Mouse (Mus musculus): ENCODE measurements around the gene Olfr484.
"Not testable (repeated sequence)": the region's sequence is repeated elsewhere in the genome, so short reads cannot be mapped to it uniquely, and the experiment has no call there.

Olfr484 gene

GRCm38 (mm10) chr7:108127349-108127748, at the start of gene Olfr484:
Gene Olfr484, minus strand, starts transcription at chr7:108127449.
- TF ChIP-seq GATA4 (IDR thresholded peaks at IDR 0.05; ENCODE audit: insufficient replicate concordance, low read length) = no peak

GRCm38 (mm10) chr7:108172642-108173041, 45.4 kb upstream of the Olfr484 start, which contains the start of gene Olfr486:
Gene Olfr486, minus strand, starts transcription at chr7:108172742.
- TF ChIP-seq GATA4 (IDR thresholded peaks at IDR 0.05; ENCODE audit: insufficient replicate concordance, low read length) = not testable (repeated sequence)

DNA sequence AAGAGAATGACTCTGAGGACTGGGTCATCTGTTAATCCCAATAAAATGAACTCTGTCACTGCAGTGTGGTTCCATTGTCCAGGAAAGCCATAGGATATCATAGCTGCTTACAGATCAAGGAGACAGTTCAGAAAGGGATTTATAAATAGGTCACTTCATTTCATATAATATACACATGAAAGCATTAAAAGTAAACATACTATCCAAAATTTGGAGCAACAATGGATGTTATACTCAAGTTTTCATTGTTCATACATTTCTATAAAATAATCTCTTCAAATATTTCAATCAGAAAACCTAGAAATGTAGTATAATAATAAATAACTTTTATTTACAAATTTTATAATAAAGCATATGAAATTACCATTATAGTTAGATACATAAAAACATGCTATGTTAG, 32.5 kb upstream of the Olfr484 start, which contains the start of gene Olfr485:
Olfr485 (minus strand) TSS at position 101 of the 400 bp plus-strand sequence.
- TF ChIP-seq GATA4 (IDR thresholded peaks at IDR 0.05; ENCODE audit: insufficient replicate concordance, low read length) = no peak

DNA sequence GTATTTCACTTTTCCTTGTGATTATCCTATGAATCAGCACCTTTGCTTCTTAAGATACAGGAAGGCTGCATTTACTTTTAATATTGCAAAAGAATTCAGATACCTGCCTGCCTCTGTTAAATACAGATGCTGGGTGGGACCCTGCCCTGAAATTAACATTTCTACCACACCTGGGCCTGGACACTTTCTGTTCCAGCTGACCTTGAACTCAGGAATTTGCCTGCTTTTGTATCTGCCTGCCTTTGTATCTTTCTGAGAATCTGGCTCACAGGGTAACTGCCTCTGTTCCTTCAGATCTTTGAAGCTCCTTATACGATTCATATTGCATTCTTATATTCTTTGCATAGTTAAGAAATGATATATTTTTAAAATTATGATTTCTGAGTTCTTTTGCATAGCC, 5.8 kb downstream of the Olfr484 start:
- TF ChIP-seq GATA4 (IDR thresholded peaks at IDR 0.05; ENCODE audit: insufficient replicate concordance, low read length) = no peak

DNA sequence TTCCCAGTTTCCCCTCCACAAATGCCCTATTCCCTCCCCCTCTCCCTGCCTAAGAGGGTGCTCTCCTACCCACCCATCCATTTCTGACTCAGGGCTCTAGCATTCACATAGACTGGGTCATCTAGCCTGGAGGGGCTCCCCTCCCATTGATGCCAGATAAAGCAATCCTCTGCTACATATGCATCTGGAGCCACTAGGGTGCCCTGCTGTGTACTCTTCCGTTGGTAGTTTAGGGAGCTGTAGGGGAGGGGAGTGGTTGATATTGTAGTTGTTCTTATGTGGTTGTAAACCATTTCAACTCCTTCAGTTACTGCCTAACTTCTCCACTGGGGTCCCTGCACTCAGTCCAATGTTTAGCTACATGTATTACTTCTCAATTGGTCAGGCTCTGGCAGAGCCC, 6.6 kb downstream of the Olfr484 start:
- no peak for TF ChIP-seq GATA4 (IDR thresholded peaks at IDR 0.05; ENCODE audit: insufficient replicate concordance, low read length)

DNA sequence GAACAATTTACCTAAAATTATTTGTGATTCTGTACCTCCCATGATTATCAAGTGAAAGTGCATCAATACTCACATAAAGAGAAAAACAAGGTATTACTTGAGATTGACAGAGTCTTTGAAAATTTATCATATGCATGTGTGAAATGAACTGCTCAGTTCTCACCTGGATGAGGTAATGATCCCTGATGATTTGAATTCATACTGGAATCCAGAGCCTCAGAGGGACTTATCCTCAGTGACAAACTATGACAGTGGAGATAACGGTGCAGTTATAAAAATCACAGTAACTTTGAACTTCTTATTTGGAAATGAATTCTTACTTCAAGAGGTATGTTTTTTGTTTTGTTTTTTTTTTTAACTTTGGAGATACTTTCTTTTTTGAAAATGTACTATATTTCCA, 26.7 kb downstream of the Olfr484 start, which contains the start of gene Olfr483:
Olfr483 (plus strand) TSS at position 301 of the 400 bp plus-strand sequence.
- TF ChIP-seq GATA4 (IDR thresholded peaks at IDR 0.05; ENCODE audit: insufficient replicate concordance, low read length) = no peak

DNA sequence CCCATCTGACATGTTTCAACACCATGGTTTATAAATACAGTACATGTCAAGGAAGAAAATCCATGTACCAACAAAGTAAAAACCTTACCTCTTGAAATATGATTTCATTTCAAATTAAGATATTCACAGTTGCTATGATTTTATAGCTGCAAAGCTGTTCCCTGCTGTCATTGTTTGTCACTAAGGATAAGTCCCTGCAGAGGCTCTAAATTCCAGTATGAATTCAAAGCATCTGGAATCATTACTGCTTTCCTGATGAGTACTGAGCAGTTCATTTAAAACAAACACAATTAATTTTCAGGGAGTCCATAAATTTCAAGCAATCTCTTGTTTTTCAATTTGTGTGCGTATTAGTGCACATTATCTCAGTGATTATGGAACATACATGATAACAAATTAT, 29.8 kb downstream of the Olfr484 start, which contains the start of gene Olfr482:
Olfr482 (minus strand) TSS at position 101 of the 400 bp plus-strand sequence.
- TF ChIP-seq GATA4 (IDR thresholded peaks at IDR 0.05; ENCODE audit: insufficient replicate concordance, low read length) = no peak

GRCm38 (mm10) chr7:108079555-108079954, 47.7 kb downstream of the Olfr484 start, which contains the start of gene Olfr481:
Gene Olfr481, plus strand, starts transcription at chr7:108079855.
- no peak for TF ChIP-seq GATA4 (IDR thresholded peaks at IDR 0.05; ENCODE audit: insufficient replicate concordance, low read length)

Measured in liver, adult (tissue).